Mouse (Mus musculus) hindbrain, embryonic 15.5 days (tissue): ENCODE data around the gene Arcn1. TPM values are rescaled to one million over a fixed set of nuclear protein-coding genes. Genes with fewer than 3 reads are reported as not detected.
A peak's percentile ranks its signal among the peaks of the same experiment; 100 is the strongest.

ENCODE experiments used
- ATAC-seq: fragments of 200-750 bp; cut with Nextera tagmentation; 2 replicates; pipeline ENCODE4 v1.8.0; 2017; ENCODE audit warnings: low read depth, moderate number of reproducible peaks, moderate TSS enrichment; ENCODE audit not compliant: low FRiP score
- H3K27ac ChIP-seq: fragments of 300-500 bp; sonication (generic); replicated peaks from 2 replicates; pipeline ENCODE4 v1.5.1; 2015; ENCODE audit warnings: mild to moderate bottlenecking, inconsistent platforms
- H3K27me3 ChIP-seq: fragments of 300-500 bp; sonication (generic); 2 replicates; pipeline ENCODE4 v1.6.1; 2015; ENCODE audit warnings: control low read depth, inconsistent platforms
- H3K36me3 ChIP-seq: fragments of 300-500 bp; sonication (generic); 2 replicates; pipeline ENCODE4 v1.6.1; 2015; ENCODE audit warnings: control low read depth, inconsistent platforms
- H3K4me1 ChIP-seq: fragments of 300-500 bp; sonication (generic); replicated peaks from 2 replicates; pipeline ENCODE4 v1.6.1; 2015; ENCODE audit warnings: control low read depth, inconsistent platforms
- H3K4me2 ChIP-seq: fragments of 300-500 bp; sonication (generic); 2 replicates; pipeline ENCODE4 v1.6.1; 2015; ENCODE audit warnings: moderate library complexity, mild to moderate bottlenecking, inconsistent platforms
- H3K4me3 ChIP-seq: fragments of 300-500 bp; sonication (generic); 2 replicates; pipeline ENCODE4 v1.5.1; 2015; ENCODE audit warnings: mild to moderate bottlenecking, inconsistent platforms
- H3K9ac ChIP-seq: fragments of 300-500 bp; sonication (generic); 2 replicates; pipeline ENCODE4 v1.6.1; 2015; ENCODE audit warnings: inconsistent platforms
- H3K9me3 ChIP-seq: fragments of 300-500 bp; sonication (generic); 2 replicates; pipeline ENCODE4 v1.6.1; 2016; ENCODE audit warnings: control low read depth, inconsistent platforms
- WGBS: fragments of 180-500 bp; shearing (Covaris S2); methylation state at CpG from one replicate; pipeline ENCODE4 v1.1.7; 2015; 5-methylcytosine and 5-hydroxymethylcytosine counted together
- polyA plus RNA-seq: library from polyadenylated mRNA; unstranded; fragments of >200 nt; fragmentation: Nextera tagmentation; extraction: Ambion mirVana; gene quantifications from 2 replicates; pipeline ENCODE4 v1.2.1, GENCODE M21; 2015

Arcn1 gene
- 130 and 135 TPM in 2 replicates for polyA plus RNA-seq

GRCm38 (mm10) chr9:44767101-44768028 lies at the start of gene Arcn1, which contains the start of gene Ift46:
Arcn1 (minus strand) TSS chr9:44767845.
Ift46 (plus strand) TSS chr9:44767908.
- H3K4me1 ChIP-seq = peaks cover 29% of the 10 kb centered on the region
- no peaks in the 10 kb centered on the region for H3K36me3 ChIP-seq
- no peaks in the 10 kb centered on the region for H3K27me3 ChIP-seq
- H3K4me3 ChIP-seq = peak within 1 kb of the TSS; percentile 99
- ATAC-seq = peak; percentile 93
- WGBS = under 1% methylated on average over 74 of the region's 82 CpGs
- peak within 1 kb of the TSS; percentile 73 for H3K4me2 ChIP-seq
- peak within 1 kb of the TSS; percentile 98 for H3K9ac ChIP-seq
- H3K9me3 ChIP-seq = no peaks in the 10 kb centered on the region
- H3K27ac ChIP-seq = peak within 1 kb of the TSS; percentile 97

GRCm38 (mm10) chr9:44814179-44814578 lies 46.5 kb upstream of the Arcn1 start:
- 93% methylated on average over 8 of the region's 8 CpGs for WGBS
- Histone ChIP-seq H3K27me3 (no peaks in the 10 kb centered on the region), H3K36me3 (peaks cover 97% of the 10 kb centered on the region), H3K9me3 (no peaks in the 10 kb centered on the region), H3K4me3 (no peak overlapping the region), H3K4me1 (no peaks in the 10 kb centered on the region), H3K27ac (no peak overlapping the region), H3K9ac (no peak overlapping the region), H3K4me2 (no peak overlapping the region)
- no peak for ATAC-seq

- no peak for ATAC-seq
Measured at GRCm38 (mm10) chr9:44810316-44810715, 42.7 kb upstream of the Arcn1 start.

GRCm38 (mm10) chr9:44807778-44808177 lies 40.1 kb upstream of the Arcn1 start:
- H3K27ac ChIP-seq = no peak overlapping the region
- no peak overlapping the region for H3K4me3 ChIP-seq
- no peaks in the 10 kb centered on the region for H3K27me3 ChIP-seq
- no peaks in the 10 kb centered on the region for H3K4me1 ChIP-seq
- ATAC-seq = no peak
- no peaks in the 10 kb centered on the region for H3K9me3 ChIP-seq
- WGBS = 92% methylated on average over 10 of the region's 10 CpGs
- no peak overlapping the region for H3K9ac ChIP-seq
- peaks cover 78% of the 10 kb centered on the region for H3K36me3 ChIP-seq
- H3K4me2 ChIP-seq = no peak overlapping the region

More at GRCm38 (mm10) chr9:44810316-44810715, 42.7 kb upstream of the Arcn1 start:
- Histone ChIP-seq H3K4me2 (no peak overlapping the region), H3K4me1 (no peaks in the 10 kb centered on the region), H3K27ac (no peak overlapping the region), H3K4me3 (no peak overlapping the region), H3K27me3 (no peaks in the 10 kb centered on the region), H3K36me3 (peaks cover 96% of the 10 kb centered on the region), H3K9me3 (no peaks in the 10 kb centered on the region), H3K9ac (no peak overlapping the region)
- 98% methylated on average over 10 of the region's 10 CpGs for WGBS

- ATAC-seq = no peak
- Histone ChIP-seq H3K36me3 (peaks cover 71% of the 10 kb centered on the region), H3K9ac (no peak overlapping the region), H3K4me2 (no peak overlapping the region), H3K4me1 (no peaks in the 10 kb centered on the region), H3K9me3 (no peaks in the 10 kb centered on the region), H3K27ac (no peak overlapping the region), H3K27me3 (no peaks in the 10 kb centered on the region), H3K4me3 (no peak overlapping the region)
- 77% methylated on average over 5 of the region's 5 CpGs for WGBS
Measured at GRCm38 (mm10) chr9:44807141-44807540, 39.5 kb upstream of the Arcn1 start.

- Histone ChIP-seq H3K27ac (no peak overlapping the region), H3K27me3 (no peaks in the 10 kb centered on the region), H3K36me3 (peaks cover 57% of the 10 kb centered on the region), H3K9me3 (no peaks in the 10 kb centered on the region), H3K9ac (no peak overlapping the region), H3K4me2 (no peak overlapping the region), H3K4me1 (no peaks in the 10 kb centered on the region), H3K4me3 (no peak overlapping the region)
- no peak for ATAC-seq
- 91% methylated on average over 5 of the region's 5 CpGs for WGBS
Measured at GRCm38 (mm10) chr9:44805536-44805935, 37.9 kb upstream of the Arcn1 start.

- Histone ChIP-seq H3K36me3 (peaks cover 49% of the 10 kb centered on the region), H3K9me3 (no peaks in the 10 kb centered on the region), H3K4me1 (peaks cover 3% of the 10 kb centered on the region; the same call in 1 of the 2 replicates), H3K4me2 (no peak overlapping the region), H3K27me3 (no peaks in the 10 kb centered on the region), H3K27ac (no peak overlapping the region), H3K9ac (no peak overlapping the region), H3K4me3 (no peak overlapping the region)
- 90% methylated on average over 10 of the region's 10 CpGs for WGBS
- ATAC-seq = no peak
Measured at GRCm38 (mm10) chr9:44804678-44805077, 37.0 kb upstream of the Arcn1 start.

GRCm38 (mm10) chr9:44802808-44803450 lies 35.3 kb upstream of the Arcn1 start, which contains the start of gene Ttc36:
Ttc36 (minus strand) TSS chr9:44803072.
- WGBS = 80% methylated on average over 4 of the region's 4 CpGs
- no peak within 1 kb of the TSS for H3K27ac ChIP-seq
- H3K4me3 ChIP-seq = no peak within 1 kb of the TSS
- ATAC-seq = no peak
- H3K27me3 ChIP-seq = no peaks in the 10 kb centered on the region
- peaks cover 14% of the 10 kb centered on the region for H3K4me1 ChIP-seq
- no peak within 1 kb of the TSS for H3K4me2 ChIP-seq
- H3K9me3 ChIP-seq = no peaks in the 10 kb centered on the region
- peaks cover 31% of the 10 kb centered on the region for H3K36me3 ChIP-seq
- no peak within 1 kb of the TSS for H3K9ac ChIP-seq

- Histone ChIP-seq H3K27me3 (no peaks in the 10 kb centered on the region), H3K27ac (no peak overlapping the region), H3K36me3 (peaks cover 19% of the 10 kb centered on the region), H3K4me2 (no peak overlapping the region), H3K4me1 (peaks cover 16% of the 10 kb centered on the region), H3K4me3 (no peak overlapping the region), H3K9me3 (no peaks in the 10 kb centered on the region), H3K9ac (no peak overlapping the region)
- 75% methylated on average over 6 of the region's 6 CpGs for whole genome bisulfite sequencing
- no peak for ATAC-seq
Measured at GRCm38 (mm10) chr9:44801669-44802068, 34.0 kb upstream of the Arcn1 start.

GRCm38 (mm10) chr9:44799958-44800324 lies 32.3 kb upstream of the Arcn1 start:
- Histone ChIP-seq H3K9me3 (no peaks in the 10 kb centered on the region), H3K4me1 (peaks cover 16% of the 10 kb centered on the region), H3K27me3 (no peaks in the 10 kb centered on the region), H3K4me2 (peak overlapping the region; percentile 96), H3K9ac (peak overlapping the region; percentile 61), H3K36me3 (peaks cover 5% of the 10 kb centered on the region), H3K27ac (no peak overlapping the region; the same call in 1 of the 2 replicates), H3K4me3 (peak overlapping the region; percentile 46)
- no peak for ATAC-seq
- WGBS = 45% methylated on average over 9 of the region's 9 CpGs

GRCm38 (mm10) chr9:44799102-44799957 lies 31.7 kb upstream of the Arcn1 start, which contains the start of gene Tmem25:
Tmem25 (minus strand) TSS chr9:44799307.
- Histone ChIP-seq H3K27me3 (no peaks in the 10 kb centered on the region), H3K9ac (peak within 1 kb of the TSS; percentile 61), H3K4me2 (peak within 1 kb of the TSS; percentile 96), H3K36me3 (no peaks in the 10 kb centered on the region), H3K27ac (peak within 1 kb of the TSS; percentile 75), H3K9me3 (no peaks in the 10 kb centered on the region), H3K4me1 (peaks cover 16% of the 10 kb centered on the region), H3K4me3 (peak within 1 kb of the TSS; percentile 46)
- ATAC-seq = peak; percentile 97
- under 1% methylated on average over 75 of the region's 75 CpGs for WGBS
